Mouse (Mus musculus): ENCODE results near the gene Dnm3. TPM values are rescaled to one million over a fixed set of nuclear protein-coding genes. Genes with fewer than 3 reads are reported as not detected.
A peak's percentile ranks its signal among the peaks of the same experiment; 100 is the strongest.

The Dnm3 gene
- polyA plus RNA-seq, 1 experiment from 2014 or later: 18.7 TPM

DNA sequence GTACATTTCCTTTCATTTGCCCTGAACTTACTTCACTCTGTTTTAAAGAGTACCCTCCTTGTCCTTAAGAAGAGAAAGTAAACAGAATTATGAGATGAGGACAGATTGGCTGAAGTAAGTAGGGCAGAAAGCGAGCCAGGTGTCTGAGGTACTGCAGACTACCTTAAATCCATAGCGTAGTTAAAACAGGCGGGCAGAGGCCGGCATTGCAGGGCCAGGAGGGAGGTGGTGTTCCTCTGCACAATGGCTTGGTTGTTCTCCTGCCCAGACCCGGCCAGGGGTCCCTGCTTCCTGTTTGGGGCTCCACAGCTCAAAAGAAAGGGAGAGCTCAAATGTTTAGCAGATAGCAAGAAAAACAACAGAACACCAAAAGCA is 441.4 kb downstream of the Dnm3 start:
- peak overlapping the region; percentile 29 for H3K4me2 ChIP-seq
- H3K27ac ChIP-seq: peak overlapping the region; percentile 99
- H3K27me3 ChIP-seq: no peaks in the 10 kb centered on the region
- H3K9me3 ChIP-seq: 0 out of 2 replicates have a peak, but pooled peaks cover 5% of the 10 kb centered on the region
- H3K4me1 ChIP-seq (replicated peaks): peaks cover 53% of the 10 kb centered on the region
- ATAC-seq (ENCODE audit: insufficient number of reproducible peaks, insufficient read depth, low FRiP score, low TSS enrichment, low read depth): peak; percentile 86
- H3K36me3 ChIP-seq: peaks cover 20% of the 10 kb centered on the region; the same call in 1 of the 2 replicates
- 17% methylated on average over 5 of the region's 5 CpGs for WGBS
- no peak overlapping the region for H3K9ac ChIP-seq (replicated peaks)
- no peak overlapping the region for H3K4me3 ChIP-seq (replicated peaks)

GRCm38 (mm10) chr1:162035800-162036460 is 441.9 kb downstream of the Dnm3 start:
- peak; percentile 50 for ATAC-seq (ENCODE audit: insufficient number of reproducible peaks, insufficient read depth, low FRiP score, low TSS enrichment, low read depth)
- Histone ChIP-seq H3K4me1 (replicated peaks) (peaks cover 52% of the 10 kb centered on the region), H3K9me3 (0 out of 2 replicates have a peak, but pooled peaks cover 5% of the 10 kb centered on the region), H3K27me3 (no peaks in the 10 kb centered on the region), H3K9ac (replicated peaks) (peak overlapping the region; percentile 37; the same call in 1 of the 2 replicates), H3K4me2 (peak overlapping the region; percentile 29; the same call in 1 of the 2 replicates), H3K4me3 (replicated peaks) (no peak overlapping the region), H3K27ac (peak overlapping the region; percentile 99), H3K36me3 (peaks cover 22% of the 10 kb centered on the region; the same call in 1 of the 2 replicates)
- 40% methylated on average over 6 of the region's 6 CpGs for WGBS

DNA sequence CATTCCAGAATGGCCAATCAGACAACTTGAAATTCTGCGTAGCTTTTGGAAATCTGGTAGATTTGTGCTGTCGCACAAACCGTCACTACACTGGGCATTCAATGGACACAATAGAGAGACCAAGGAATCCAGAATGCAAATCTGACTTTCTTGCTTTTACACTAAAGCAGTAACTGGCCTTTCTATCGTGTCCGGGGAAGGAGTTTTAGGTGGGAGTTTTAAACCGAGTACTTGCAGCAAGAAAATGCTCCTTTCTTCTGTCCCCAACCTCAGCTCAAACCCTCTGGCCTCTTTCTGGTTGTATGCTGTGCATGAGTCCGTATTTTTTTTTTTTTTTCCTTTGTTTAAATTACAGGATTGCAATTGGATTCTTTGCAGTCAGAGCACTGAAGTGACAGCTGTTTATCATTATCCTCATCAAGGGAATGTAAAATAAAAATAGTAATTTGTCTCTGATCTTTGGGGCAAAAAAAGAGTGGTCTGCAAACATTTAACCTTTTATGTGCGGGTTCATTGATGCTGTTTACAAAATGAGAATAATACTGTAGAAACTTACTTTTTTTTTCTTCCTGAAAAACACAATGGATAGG is 454.1 kb downstream of the Dnm3 start:
- no peak overlapping the region for H3K4me3 ChIP-seq (replicated peaks)
- ATAC-seq (ENCODE audit: insufficient number of reproducible peaks, insufficient read depth, low FRiP score, low TSS enrichment, low read depth): no peak
- H3K4me2 ChIP-seq: no peak overlapping the region
- no peaks in the 10 kb centered on the region for H3K9me3 ChIP-seq
- peaks cover 66% of the 10 kb centered on the region for H3K4me1 ChIP-seq (replicated peaks)
- peak overlapping the region; percentile 98 for H3K27ac ChIP-seq
- H3K36me3 ChIP-seq: no peaks in the 10 kb centered on the region
- no peak overlapping the region for H3K9ac ChIP-seq (replicated peaks)
- no peaks in the 10 kb centered on the region for H3K27me3 ChIP-seq
- WGBS: 33% methylated on average over 8 of the region's 8 CpGs

DNA sequence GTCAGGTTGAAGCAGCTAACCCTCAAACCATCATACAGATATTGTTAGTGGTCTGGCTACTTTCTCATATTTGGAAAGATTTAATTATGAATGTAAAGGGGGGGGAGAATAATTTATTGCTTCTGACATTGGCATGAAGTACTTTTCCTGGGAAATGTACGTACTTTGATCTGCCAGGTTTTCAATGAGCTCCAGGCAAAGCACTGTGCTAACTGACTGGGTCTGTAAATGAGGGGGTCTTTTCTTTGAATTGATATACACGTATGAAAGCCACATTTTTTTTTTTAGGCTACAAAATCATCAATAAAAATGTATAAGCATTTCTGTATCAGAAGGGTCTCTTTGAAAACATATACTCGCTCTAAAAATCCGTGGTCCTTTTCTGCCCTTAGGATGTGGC is 457.1 kb downstream of the Dnm3 start:
- WGBS: 14% methylated on average over 4 of the region's 4 CpGs
- Histone ChIP-seq H3K27me3 (no peaks in the 10 kb centered on the region), H3K27ac (peak overlapping the region; percentile 98), H3K4me1 (replicated peaks) (peaks cover 82% of the 10 kb centered on the region), H3K4me2 (no peak overlapping the region), H3K9me3 (no peaks in the 10 kb centered on the region), H3K9ac (replicated peaks) (no peak overlapping the region), H3K36me3 (no peaks in the 10 kb centered on the region), H3K4me3 (replicated peaks) (no peak overlapping the region)
- no peak for ATAC-seq (ENCODE audit: insufficient number of reproducible peaks, insufficient read depth, low FRiP score, low TSS enrichment, low read depth)

- Histone ChIP-seq H3K36me3 (no peaks in the 10 kb centered on the region), H3K4me3 (replicated peaks) (no peak overlapping the region), H3K4me2 (no peak overlapping the region; the same call in 1 of the 2 replicates), H3K9me3 (no peaks in the 10 kb centered on the region), H3K9ac (replicated peaks) (no peak overlapping the region; the same call in 1 of the 2 replicates), H3K27me3 (no peaks in the 10 kb centered on the region), H3K27ac (peak overlapping the region; percentile 98), H3K4me1 (replicated peaks) (peaks cover 80% of the 10 kb centered on the region)
- peak; percentile 39 for ATAC-seq (ENCODE audit: insufficient number of reproducible peaks, insufficient read depth, low FRiP score, low TSS enrichment, low read depth)
- 15% methylated on average over 7 of the region's 7 CpGs for WGBS
Observed at GRCm38 (mm10) chr1:162020303-162020731, 457.5 kb downstream of the Dnm3 start.

DNA sequence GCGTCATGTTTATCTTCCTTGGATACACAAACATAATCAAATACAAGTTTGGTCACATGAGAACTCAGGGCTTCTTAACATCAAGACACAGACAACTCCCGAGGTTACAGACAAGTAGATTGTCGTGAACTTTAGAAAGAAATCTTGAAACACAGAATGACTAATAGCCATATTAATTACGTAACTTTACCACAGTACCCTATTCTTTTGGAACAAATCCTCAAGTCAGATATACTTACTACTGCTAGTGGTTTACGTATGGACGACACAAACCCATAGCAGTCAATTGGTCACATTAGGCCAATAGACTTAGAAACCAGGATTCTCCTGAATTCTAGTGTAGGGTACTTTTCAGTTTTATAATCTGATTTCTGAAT is 459.2 kb downstream of the Dnm3 start:
- no peaks in the 10 kb centered on the region for H3K36me3 ChIP-seq
- H3K4me3 ChIP-seq (replicated peaks): no peak overlapping the region
- no peak for ATAC-seq (ENCODE audit: insufficient number of reproducible peaks, insufficient read depth, low FRiP score, low TSS enrichment, low read depth)
- no peaks in the 10 kb centered on the region for H3K27me3 ChIP-seq
- 39% methylated on average over 6 of the region's 6 CpGs for WGBS
- H3K4me1 ChIP-seq (replicated peaks): peaks cover 89% of the 10 kb centered on the region
- no peak overlapping the region for H3K9ac ChIP-seq (replicated peaks)
- peak overlapping the region; percentile 98 for H3K27ac ChIP-seq
- peak overlapping the region; percentile 28; the same call in 1 of the 2 replicates for H3K4me2 ChIP-seq
- no peaks in the 10 kb centered on the region for H3K9me3 ChIP-seq

DNA sequence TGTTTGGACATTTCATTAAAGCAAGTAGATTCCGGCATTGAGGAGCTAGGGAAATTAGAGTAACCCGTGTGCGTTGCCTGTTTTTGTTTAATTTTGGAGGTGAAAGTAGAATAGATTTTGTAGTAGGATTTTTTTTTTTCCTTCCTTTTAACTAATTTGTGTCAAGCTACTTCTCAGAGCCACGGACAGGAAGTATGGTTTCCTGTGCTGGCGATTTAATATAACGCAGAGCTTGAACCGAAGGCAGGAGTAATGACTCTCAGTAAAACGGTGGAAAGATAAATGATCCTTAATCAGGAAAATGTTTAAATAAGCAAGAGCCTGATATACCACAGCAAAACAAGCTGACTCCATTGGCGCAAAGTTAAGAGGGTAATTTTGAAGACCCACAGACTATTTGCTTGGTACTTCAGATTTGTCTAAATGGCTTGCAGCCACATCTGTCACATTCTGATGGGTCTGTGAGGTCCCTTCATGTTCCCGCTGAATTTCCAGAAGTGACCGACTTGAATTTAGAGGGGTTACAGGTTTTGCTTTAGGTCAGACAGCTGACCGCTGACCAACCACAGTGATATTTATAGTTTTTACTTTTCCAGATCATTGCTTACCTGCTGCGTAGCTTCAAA is 459.7 kb downstream of the Dnm3 start:
- H3K4me2 ChIP-seq: peak overlapping the region; percentile 28
- H3K9ac ChIP-seq (replicated peaks): no peak overlapping the region
- no peak overlapping the region for H3K4me3 ChIP-seq (replicated peaks)

GRCm38 (mm10) chr1:162016982-162017381 is 460.9 kb downstream of the Dnm3 start:
- Histone ChIP-seq H3K27ac (peak overlapping the region; percentile 98), H3K9me3 (no peaks in the 10 kb centered on the region), H3K4me3 (replicated peaks) (no peak overlapping the region), H3K4me1 (replicated peaks) (peaks cover 83% of the 10 kb centered on the region), H3K4me2 (0 out of 2 replicates have a peak overlapping the region, but pooled peaks have one; percentile 28), H3K36me3 (no peaks in the 10 kb centered on the region), H3K27me3 (no peaks in the 10 kb centered on the region), H3K9ac (replicated peaks) (no peak overlapping the region)
- peak; percentile 82 for ATAC-seq (ENCODE audit: insufficient number of reproducible peaks, insufficient read depth, low FRiP score, low TSS enrichment, low read depth)
- WGBS: 5% methylated on average over 7 of the region's 7 CpGs

More for the DNA sequence above, 459.7 kb downstream of the Dnm3 start:
- WGBS: 14% methylated on average over 13 of the region's 13 CpGs
- H3K36me3 ChIP-seq: no peaks in the 10 kb centered on the region
- H3K27me3 ChIP-seq: no peaks in the 10 kb centered on the region
- H3K4me1 ChIP-seq (replicated peaks): peaks cover 88% of the 10 kb centered on the region
- no peak for ATAC-seq (ENCODE audit: insufficient number of reproducible peaks, insufficient read depth, low FRiP score, low TSS enrichment, low read depth)
- H3K27ac ChIP-seq: peak overlapping the region; percentile 98
- no peaks in the 10 kb centered on the region for H3K9me3 ChIP-seq

GRCm38 (mm10) chr1:162015247-162015862 is 462.5 kb downstream of the Dnm3 start:
- H3K4me3 ChIP-seq (replicated peaks): no peak overlapping the region
- H3K9me3 ChIP-seq: no peaks in the 10 kb centered on the region
- peak; percentile 78 for ATAC-seq (ENCODE audit: insufficient number of reproducible peaks, insufficient read depth, low FRiP score, low TSS enrichment, low read depth)
- H3K36me3 ChIP-seq: peaks cover 4% of the 10 kb centered on the region; the same call in 1 of the 2 replicates
- no peaks in the 10 kb centered on the region for H3K27me3 ChIP-seq
- H3K4me1 ChIP-seq (replicated peaks): peaks cover 76% of the 10 kb centered on the region
- H3K4me2 ChIP-seq: no peak overlapping the region
- H3K27ac ChIP-seq: peak overlapping the region; percentile 98
- 9% methylated on average over 8 of the region's 8 CpGs for WGBS
- H3K9ac ChIP-seq (replicated peaks): no peak overlapping the region

DNA sequence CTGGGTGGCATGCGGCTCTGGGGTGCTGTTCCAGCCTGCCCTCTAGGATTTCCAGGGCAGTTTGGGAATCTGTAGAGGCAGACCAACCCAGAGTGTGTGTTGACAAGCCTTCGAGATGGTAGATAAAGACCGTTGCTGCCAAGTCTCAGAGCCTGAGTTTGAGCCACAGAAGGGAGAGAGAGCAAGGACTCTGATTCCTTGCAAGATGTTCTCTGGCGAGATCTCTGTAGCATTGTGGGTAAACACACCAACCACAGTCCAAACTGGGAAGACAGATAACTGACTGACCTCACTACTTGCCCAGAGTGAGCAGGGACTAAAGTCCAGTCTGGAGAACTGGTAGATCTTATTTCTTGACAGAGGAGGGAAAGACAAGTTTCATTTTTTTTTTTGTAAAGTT is 464.3 kb downstream of the Dnm3 start:
- no peak overlapping the region for H3K4me2 ChIP-seq
- no peak overlapping the region for H3K4me3 ChIP-seq (replicated peaks)
- no peak for ATAC-seq (ENCODE audit: insufficient number of reproducible peaks, insufficient read depth, low FRiP score, low TSS enrichment, low read depth)
- no peak overlapping the region for H3K9ac ChIP-seq (replicated peaks)
- no peaks in the 10 kb centered on the region for H3K27me3 ChIP-seq
- 74% methylated on average over 4 of the region's 4 CpGs for WGBS
- H3K9me3 ChIP-seq: no peaks in the 10 kb centered on the region
- H3K4me1 ChIP-seq (replicated peaks): peaks cover 76% of the 10 kb centered on the region
- peaks cover 4% of the 10 kb centered on the region; the same call in 1 of the 2 replicates for H3K36me3 ChIP-seq
- peak overlapping the region; percentile 98 for H3K27ac ChIP-seq
